Mouse (Mus musculus) T-cell, adult 2 months (primary cell): ENCODE measurements at regions not wholly inside any gene's neighbourhood (a gene's known extent, or its start where the extent isn't known, plus 50 kb on each side); places are given as distances from the start of the nearest gene placed in this dataset.

ENCODE experiments used
- DNase-seq: peaks from one replicate; pipeline ENCODE4 v3.0.0; 2022; ENCODE audit warnings: low spot score

GRCm38 (mm10) chr3:121902246-121902645 lies 50.1 kb upstream of the Arhgap29 start:
- no peak for DNase-seq

GRCm38 (mm10) chr3:121900429-121900844 lies 51.9 kb upstream of the Arhgap29 start:
- DNase-seq, result no peak

- no peak for DNase-seq
Measured at GRCm38 (mm10) chr3:121897821-121898574, 54.3 kb upstream of the Arhgap29 start.

GRCm38 (mm10) chr3:121893606-121894005 lies 58.7 kb upstream of the Arhgap29 start:
- no peak for DNase-seq

- DNase-seq, result no peak
Measured at GRCm38 (mm10) chr3:121892675-121893074, 59.7 kb upstream of the Arhgap29 start.

GRCm38 (mm10) chr3:121891338-121891737 lies 61.0 kb upstream of the Arhgap29 start:
- no peak for DNase-seq

- DNase-seq, result no peak
Measured at GRCm38 (mm10) chr3:121890563-121890962, 61.8 kb upstream of the Arhgap29 start.

- no peak for DNase-seq
Measured at GRCm38 (mm10) chr3:121886870-121887605, 65.3 kb upstream of the Arhgap29 start.

- DNase-seq, result no peak
Measured at GRCm38 (mm10) chr3:121886309-121886708, 66.0 kb upstream of the Arhgap29 start.

GRCm38 (mm10) chr3:121885265-121886178 lies 66.8 kb upstream of the Arhgap29 start:
- no peak for DNase-seq

- peak; percentile 79 for DNase-seq
Measured at GRCm38 (mm10) chr3:121884328-121885248, 67.8 kb upstream of the Arhgap29 start.

GRCm38 (mm10) chr3:121880355-121880754 lies 65.3 kb upstream of the Abcd3 start:
- DNase-seq, result no peak

- DNase-seq, result no peak
Measured at GRCm38 (mm10) chr3:121875072-121875471, 60.0 kb upstream of the Abcd3 start.

GRCm38 (mm10) chr3:121874576-121874975 lies 59.5 kb upstream of the Abcd3 start:
- no peak for DNase-seq

- DNase-seq, result no peak
Measured at GRCm38 (mm10) chr3:121873572-121873971, 58.5 kb upstream of the Abcd3 start.

- no peak for DNase-seq
Measured at GRCm38 (mm10) chr3:121872685-121873084, 57.6 kb upstream of the Abcd3 start.

GRCm38 (mm10) chr3:121871795-121872194 lies 56.7 kb upstream of the Abcd3 start:
- DNase-seq, result no peak

- DNase-seq, result no peak
Measured at GRCm38 (mm10) chr3:121870726-121871125, 55.6 kb upstream of the Abcd3 start.

GRCm38 (mm10) chr3:121869694-121870093 lies 54.6 kb upstream of the Abcd3 start:
- no peak for DNase-seq

GRCm38 (mm10) chr3:121867301-121867700 lies 52.2 kb upstream of the Abcd3 start:
- no peak for DNase-seq

GRCm38 (mm10) chr3:121864734-121865445 lies 49.8 kb upstream of the Abcd3 start:
- DNase-seq, result no peak
